Mouse (Mus musculus): ENCODE data around the gene Defb9. TPM values are rescaled to one million over a fixed set of nuclear protein-coding genes. Genes with fewer than 3 reads are reported as not detected.
"Not testable (repeated sequence)": the region's sequence is repeated elsewhere in the genome, so short reads cannot be mapped to it uniquely, and the experiment has no call there.

The Defb9 gene
- polyA plus RNA-seq (2014; fragmentation: Nextera tagmentation; extraction: Ambion mirVana) = not detected in 2 replicates

DNA sequence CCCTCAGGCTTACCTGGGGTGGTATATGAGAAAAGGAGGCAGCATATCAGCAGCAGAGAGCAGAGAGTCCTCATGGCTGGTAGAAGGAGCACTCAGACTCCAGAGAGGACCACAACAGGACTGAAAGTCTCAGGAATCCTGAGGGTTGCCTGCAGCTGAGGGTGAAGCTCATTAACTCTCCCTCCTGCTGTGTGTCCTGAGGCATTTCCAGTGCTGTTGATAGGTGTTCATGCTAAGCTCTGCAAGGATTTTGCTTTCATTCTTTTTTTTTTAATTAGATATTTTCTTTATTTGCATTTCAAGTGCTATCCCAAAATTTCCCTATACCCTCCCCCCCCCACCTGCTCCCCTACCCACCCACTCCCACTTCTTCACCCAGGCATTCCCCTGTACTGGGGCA, at the start of gene Defb9:
TSS of gene Defb9 (minus strand) at position 101 of the 400 bp plus-strand sequence.
- H3K27ac ChIP-seq (ENCODE audit: low read depth, low read length); H3K4me3 ChIP-seq (ENCODE audit: low read depth, low read length); H3K4me2 ChIP-seq (ENCODE audit: low read depth, low read length); H3K9ac ChIP-seq (replicated peaks; ENCODE audit: low read depth, low read length); H3K4me1 ChIP-seq (ENCODE audit: control insufficient read depth, insufficient read depth, low read length); H3K9me3 ChIP-seq (ENCODE audit: control insufficient read depth, low read length); ATAC-seq (ENCODE audit: low read depth); H3K36me3 ChIP-seq (ENCODE audit: control insufficient read depth, insufficient read depth, low read length); H3K27me3 ChIP-seq (ENCODE audit: control insufficient read depth, insufficient read depth, low read length): not testable (repeated sequence)

DNA sequence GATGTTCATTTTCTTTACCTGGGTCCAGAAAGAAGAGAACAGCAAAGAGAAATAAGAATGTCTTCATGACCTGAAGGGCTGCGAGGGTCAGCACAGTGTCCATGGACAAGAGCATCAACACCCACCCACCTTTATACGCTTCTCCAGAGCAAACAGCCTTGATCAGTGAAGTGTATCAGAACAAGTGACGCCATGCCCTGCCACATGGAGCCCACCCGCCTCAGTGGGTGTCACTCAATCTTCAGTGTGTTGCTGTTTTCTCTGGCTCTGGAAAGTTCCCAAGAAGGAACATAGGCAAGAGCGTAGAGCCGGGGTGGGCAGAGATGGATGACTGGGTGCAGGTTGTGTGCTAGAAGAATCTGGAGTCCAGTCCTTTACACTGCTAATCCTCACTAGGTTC, 47.4 kb upstream of the Defb9 start, which contains the start of gene Defb15:
TSS of gene Defb15 (minus strand) at position 101 of the 400 bp plus-strand sequence.
- no peak for ATAC-seq (ENCODE audit: low read depth)
- Histone ChIP-seq H3K27ac (ENCODE audit: low read depth, low read length) (no peak within 1 kb of the TSS), H3K9ac (replicated peaks; ENCODE audit: low read depth, low read length) (no peak within 1 kb of the TSS), H3K9me3 (ENCODE audit: control insufficient read depth, low read length) (no peaks in the 10 kb centered on the region), H3K4me3 (ENCODE audit: low read depth, low read length) (no peak within 1 kb of the TSS), H3K27me3 (ENCODE audit: control insufficient read depth, insufficient read depth, low read length) (no peaks in the 10 kb centered on the region), H3K36me3 (ENCODE audit: control insufficient read depth, insufficient read depth, low read length) (no peaks in the 10 kb centered on the region), H3K4me1 (ENCODE audit: control insufficient read depth, insufficient read depth, low read length) (no peaks in the 10 kb centered on the region), H3K4me2 (ENCODE audit: low read depth, low read length) (no peak within 1 kb of the TSS)
- WGBS = 94% methylated on average over 6 of the region's 6 CpGs

DNA sequence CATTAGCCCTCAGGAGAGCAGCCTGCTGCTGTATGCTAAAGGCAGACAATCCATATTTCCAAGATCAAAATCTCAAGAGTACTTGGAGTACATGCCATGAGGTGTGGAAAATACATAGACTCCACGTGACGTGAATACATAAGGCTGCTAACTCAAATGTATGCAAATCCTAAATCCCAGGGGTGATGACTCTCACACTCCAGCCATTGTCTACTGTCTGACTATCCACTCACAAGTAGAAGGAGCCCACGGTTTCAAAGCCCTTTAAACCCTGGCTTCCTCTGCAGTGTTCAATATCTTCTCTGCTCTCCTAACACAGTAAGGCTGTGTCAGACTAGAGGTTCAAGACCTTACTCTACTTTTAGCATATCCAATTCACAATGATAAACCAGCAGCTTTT, 45.5 kb upstream of the Defb9 start:
- H3K9ac ChIP-seq (replicated peaks; ENCODE audit: low read depth, low read length); ATAC-seq (ENCODE audit: low read depth); H3K4me1 ChIP-seq (ENCODE audit: control insufficient read depth, insufficient read depth, low read length); H3K4me2 ChIP-seq (ENCODE audit: low read depth, low read length); H3K9me3 ChIP-seq (ENCODE audit: control insufficient read depth, low read length); H3K27ac ChIP-seq (ENCODE audit: low read depth, low read length); H3K27me3 ChIP-seq (ENCODE audit: control insufficient read depth, insufficient read depth, low read length); H3K4me3 ChIP-seq (ENCODE audit: low read depth, low read length); H3K36me3 ChIP-seq (ENCODE audit: control insufficient read depth, insufficient read depth, low read length): not testable (repeated sequence)
- 84% methylated on average over 3 of the region's 3 CpGs for WGBS

DNA sequence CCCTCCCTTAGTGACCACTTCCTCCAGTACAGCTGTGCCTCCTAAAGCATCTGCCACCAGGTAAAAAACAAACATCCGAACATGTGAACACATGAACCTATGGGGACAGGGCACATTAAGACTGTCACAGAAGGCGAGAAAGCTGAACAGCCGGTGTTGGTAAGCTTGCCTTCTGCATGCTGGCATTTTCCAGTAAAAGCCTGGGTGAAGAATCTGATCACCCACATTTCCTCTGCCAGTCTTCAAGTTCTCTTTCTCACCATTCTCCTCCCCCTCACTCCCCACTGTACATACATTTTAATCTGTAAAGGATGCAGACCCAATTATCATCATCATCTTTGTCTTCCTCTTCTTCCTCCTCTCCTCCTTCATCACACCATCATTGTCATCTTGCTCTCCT, 30.4 kb upstream of the Defb9 start:
- Histone ChIP-seq H3K9ac (replicated peaks; ENCODE audit: low read depth, low read length) (no peak overlapping the region), H3K4me1 (ENCODE audit: control insufficient read depth, insufficient read depth, low read length) (no peaks in the 10 kb centered on the region), H3K9me3 (ENCODE audit: control insufficient read depth, low read length) (no peaks in the 10 kb centered on the region), H3K27ac (ENCODE audit: low read depth, low read length) (no peak overlapping the region), H3K36me3 (ENCODE audit: control insufficient read depth, insufficient read depth, low read length) (no peaks in the 10 kb centered on the region), H3K4me3 (ENCODE audit: low read depth, low read length) (no peak overlapping the region), H3K27me3 (ENCODE audit: control insufficient read depth, insufficient read depth, low read length) (no peaks in the 10 kb centered on the region), H3K4me2 (ENCODE audit: low read depth, low read length) (no peak overlapping the region)
- no peak for ATAC-seq (ENCODE audit: low read depth)
- 88% methylated on average over 3 of the region's 3 CpGs for WGBS

DNA sequence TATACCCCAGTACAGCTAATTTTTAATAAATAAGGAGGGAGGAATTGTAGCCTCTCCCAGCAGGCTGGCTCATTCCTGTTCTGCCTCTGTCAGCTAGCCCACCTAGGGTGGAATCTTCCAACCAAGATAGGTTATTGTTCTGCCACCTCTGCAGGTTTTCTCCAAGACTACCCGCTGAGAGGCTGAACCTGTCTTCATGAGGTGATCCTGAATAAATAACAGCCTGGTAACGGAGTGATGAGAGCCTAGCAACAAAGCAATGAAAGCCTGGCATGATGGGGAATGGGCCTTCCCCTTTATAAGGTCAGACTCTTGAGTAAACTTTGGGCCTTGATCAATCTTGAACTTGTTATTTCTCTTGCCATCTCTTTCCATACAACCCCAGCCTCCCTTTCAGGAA, 27.3 kb upstream of the Defb9 start:
- Histone ChIP-seq H3K9ac (replicated peaks; ENCODE audit: low read depth, low read length) (no peak overlapping the region), H3K4me3 (ENCODE audit: low read depth, low read length) (no peak overlapping the region), H3K27me3 (ENCODE audit: control insufficient read depth, insufficient read depth, low read length) (no peaks in the 10 kb centered on the region), H3K36me3 (ENCODE audit: control insufficient read depth, insufficient read depth, low read length) (no peaks in the 10 kb centered on the region), H3K27ac (ENCODE audit: low read depth, low read length) (no peak overlapping the region), H3K9me3 (ENCODE audit: control insufficient read depth, low read length) (no peaks in the 10 kb centered on the region), H3K4me2 (ENCODE audit: low read depth, low read length) (no peak overlapping the region), H3K4me1 (ENCODE audit: control insufficient read depth, insufficient read depth, low read length) (no peaks in the 10 kb centered on the region)
- ATAC-seq (ENCODE audit: low read depth) = no peak
- 13% methylated on average over 2 of the region's 2 CpGs for WGBS

DNA sequence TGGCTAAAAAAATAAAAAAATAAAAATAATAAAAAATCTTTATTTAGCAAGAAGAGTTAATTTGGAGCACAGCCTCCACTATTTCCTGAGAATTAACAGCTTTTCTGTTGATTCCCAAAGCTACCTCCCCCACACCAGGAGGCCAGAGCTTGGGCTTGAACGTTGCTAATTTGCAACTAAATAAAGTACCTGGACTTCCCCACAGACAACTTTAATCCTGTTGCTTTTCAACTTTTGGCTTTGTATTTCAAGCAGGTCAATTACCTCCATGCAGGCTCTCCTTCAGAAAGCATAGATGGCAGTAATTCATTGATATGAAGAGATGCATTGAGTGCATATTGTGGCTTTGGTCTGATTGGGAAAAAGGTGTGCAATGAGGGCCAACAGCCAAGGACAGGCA, 26.7 kb upstream of the Defb9 start:
- H3K9ac ChIP-seq (replicated peaks; ENCODE audit: low read depth, low read length) = no peak overlapping the region
- 10% methylated on average over 1 of the region's 1 CpGs for WGBS
- H3K4me2 ChIP-seq (ENCODE audit: low read depth, low read length) = no peak overlapping the region
- no peaks in the 10 kb centered on the region for H3K27me3 ChIP-seq (ENCODE audit: control insufficient read depth, insufficient read depth, low read length)
- H3K4me3 ChIP-seq (ENCODE audit: low read depth, low read length) = no peak overlapping the region
- H3K9me3 ChIP-seq (ENCODE audit: control insufficient read depth, low read length) = no peaks in the 10 kb centered on the region; the same call in 1 of the 2 replicates
- H3K27ac ChIP-seq (ENCODE audit: low read depth, low read length) = no peak overlapping the region
- ATAC-seq (ENCODE audit: low read depth) = no peak
- H3K4me1 ChIP-seq (ENCODE audit: control insufficient read depth, insufficient read depth, low read length) = no peaks in the 10 kb centered on the region
- H3K36me3 ChIP-seq (ENCODE audit: control insufficient read depth, insufficient read depth, low read length) = no peaks in the 10 kb centered on the region

DNA sequence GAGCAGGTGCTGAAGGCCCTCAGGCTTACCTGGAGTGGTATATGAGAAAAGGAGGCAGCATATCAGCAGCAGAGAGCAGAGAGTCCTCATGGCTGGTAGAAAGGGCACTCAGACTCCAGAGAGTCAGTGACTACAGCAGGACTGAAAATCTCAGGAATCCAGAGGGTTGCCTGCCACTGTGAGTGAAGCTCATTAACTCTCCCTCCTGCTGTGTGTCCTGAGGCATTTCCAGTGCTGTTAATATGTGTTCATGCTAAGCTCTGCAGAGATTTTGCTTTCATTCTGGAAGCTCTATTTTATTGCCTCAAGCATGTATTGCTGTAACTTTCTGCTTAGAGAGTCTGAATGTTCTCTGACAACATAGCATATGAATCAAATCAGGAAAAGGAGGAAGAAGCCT, 21.1 kb upstream of the Defb9 start, which contains the start of gene Defb11:
TSS of gene Defb11 (minus strand) at position 123 of the 400 bp plus-strand sequence.
- not testable (repeated sequence) for H3K36me3 ChIP-seq (ENCODE audit: control insufficient read depth, insufficient read depth, low read length); H3K4me3 ChIP-seq (ENCODE audit: low read depth, low read length); H3K9ac ChIP-seq (replicated peaks; ENCODE audit: low read depth, low read length); H3K27me3 ChIP-seq (ENCODE audit: control insufficient read depth, insufficient read depth, low read length); H3K4me1 ChIP-seq (ENCODE audit: control insufficient read depth, insufficient read depth, low read length); H3K27ac ChIP-seq (ENCODE audit: low read depth, low read length); H3K4me2 ChIP-seq (ENCODE audit: low read depth, low read length); H3K9me3 ChIP-seq (ENCODE audit: control insufficient read depth, low read length); ATAC-seq (ENCODE audit: low read depth)

DNA sequence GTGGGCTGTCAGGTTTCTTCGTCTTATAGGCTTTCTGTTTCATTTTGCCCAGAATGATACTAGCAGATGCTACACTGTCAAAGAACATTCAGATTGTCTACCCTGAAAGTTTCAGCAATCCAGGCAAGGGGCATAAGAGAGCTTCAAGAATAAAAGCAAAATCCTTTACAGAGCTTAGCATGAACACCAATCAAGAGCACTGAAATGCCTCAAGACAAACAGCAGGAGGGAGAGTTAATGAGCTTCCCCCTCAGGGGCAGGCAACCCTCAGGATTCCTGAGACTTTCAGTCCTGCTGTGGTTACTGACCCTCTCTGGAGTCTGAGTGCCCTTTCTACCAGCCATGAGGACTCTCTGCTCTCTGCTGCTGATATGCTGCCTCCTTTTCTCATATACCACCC, 26.6 kb downstream of the Defb9 start, which contains the start of gene Defb10:
TSS of gene Defb10 (plus strand) at position 316 of the 400 bp plus-strand sequence.
- H3K4me2 ChIP-seq (ENCODE audit: low read depth, low read length); H3K4me1 ChIP-seq (ENCODE audit: control insufficient read depth, insufficient read depth, low read length); H3K9ac ChIP-seq (replicated peaks; ENCODE audit: low read depth, low read length); H3K9me3 ChIP-seq (ENCODE audit: control insufficient read depth, low read length); H3K36me3 ChIP-seq (ENCODE audit: control insufficient read depth, insufficient read depth, low read length); H3K27me3 ChIP-seq (ENCODE audit: control insufficient read depth, insufficient read depth, low read length); H3K27ac ChIP-seq (ENCODE audit: low read depth, low read length); ATAC-seq (ENCODE audit: low read depth); H3K4me3 ChIP-seq (ENCODE audit: low read depth, low read length): not testable (repeated sequence)
- 38% methylated on average over 1 of the region's 1 CpGs for WGBS
